Mouse (Mus musculus) forebrain, postnatal 0 days (tissue): Measurements from ENCODE around the gene Kcnab1. TPM values are rescaled to one million over a fixed set of nuclear protein-coding genes. Genes with fewer than 3 reads are reported as not detected.
A peak's percentile ranks its signal among the peaks of the same experiment; 100 is the strongest.

Experiments used
- ATAC-seq: fragments of 200-750 bp; cut with Nextera tagmentation; 2 replicates; pipeline ENCODE4 v1.8.0; 2017; ENCODE audit warnings: mild to moderate bottlenecking, moderate library complexity
- DNase-seq: peaks from one replicate; pipeline ENCODE4 v3.0.0-alpha.2; 2015
- H3K27ac ChIP-seq: fragments of 300-500 bp; sonication (generic); 2 replicates; pipeline ENCODE4 v1.5.1; 2014; ENCODE audit warnings: low read depth, mild to moderate bottlenecking, antibody characterized with exemption, low read length, moderate library complexity, mixed read lengths
- H3K27me3 ChIP-seq: fragments of 300-500 bp; sonication (generic); 2 replicates; pipeline ENCODE4 v1.6.1; 2014; ENCODE audit warnings: mild to moderate bottlenecking, low read length, mixed read lengths; ENCODE audit not compliant: insufficient read depth
- H3K36me3 ChIP-seq: fragments of 300-500 bp; sonication (generic); 2 replicates; pipeline ENCODE4 v1.6.1; 2014; ENCODE audit warnings: mild to moderate bottlenecking, moderate library complexity; ENCODE audit not compliant: insufficient read depth
- H3K4me1 ChIP-seq: fragments of 300-500 bp; sonication (generic); 2 replicates; pipeline ENCODE4 v1.6.1; 2014; ENCODE audit warnings: antibody characterized with exemption; ENCODE audit not compliant: insufficient read depth
- H3K4me2 ChIP-seq: fragments of 300-500 bp; sonication (generic); 2 replicates; pipeline ENCODE4 v1.6.1; 2014; ENCODE audit warnings: low read depth, mild to moderate bottlenecking, moderate library complexity
- H3K4me3 ChIP-seq: fragments of 300-500 bp; sonication (generic); 2 replicates; pipeline ENCODE4 v1.5.1; 2014; ENCODE audit warnings: low read depth, low read length, mixed read lengths
- H3K9ac ChIP-seq: fragments of 300-500 bp; sonication (generic); 2 replicates; pipeline ENCODE4 v1.6.1; 2014; ENCODE audit warnings: mild to moderate bottlenecking
- H3K9me3 ChIP-seq: fragments of 300-500 bp; sonication (generic); 2 replicates; pipeline ENCODE4 v1.6.1; 2016; ENCODE audit warnings: low read length
- CTCF ChIP-seq: sonication (generic); IDR thresholded peaks from 2 replicates; pipeline ENCODE4 v1.5.1; 2016; ENCODE audit warnings: antibody characterized with exemption, control low read depth, low read depth
- WGBS: fragments of 180-500 bp; shearing (Covaris S2); extraction: QIAGEN DNeasy Blood & Tissue Kit; methylation state at CpG from one replicate; pipeline ENCODE4 v1.1.7; 2014; 5-methylcytosine and 5-hydroxymethylcytosine counted together
- polyA plus RNA-seq: library from polyadenylated mRNA; unstranded; fragments of >200 nt; fragmentation: Nextera tagmentation; extraction: Ambion mirVana; gene quantifications from 2 replicates; pipeline ENCODE4 v1.2.1, GENCODE M21; 2015
- total RNA-seq: library from RNA; depleted of rRNA; stranded (reverse); fragments of >200 nt; gene quantifications from 2 replicates; pipeline ENCODE4 v1.2.3, GENCODE M21; 2014; rRNA removed

The Kcnab1 gene
- total RNA-seq (7.3 and 10.5 TPM in 2 replicates), polyA plus RNA-seq (9.6 and 10.9 TPM in 2 replicates)

DNA sequence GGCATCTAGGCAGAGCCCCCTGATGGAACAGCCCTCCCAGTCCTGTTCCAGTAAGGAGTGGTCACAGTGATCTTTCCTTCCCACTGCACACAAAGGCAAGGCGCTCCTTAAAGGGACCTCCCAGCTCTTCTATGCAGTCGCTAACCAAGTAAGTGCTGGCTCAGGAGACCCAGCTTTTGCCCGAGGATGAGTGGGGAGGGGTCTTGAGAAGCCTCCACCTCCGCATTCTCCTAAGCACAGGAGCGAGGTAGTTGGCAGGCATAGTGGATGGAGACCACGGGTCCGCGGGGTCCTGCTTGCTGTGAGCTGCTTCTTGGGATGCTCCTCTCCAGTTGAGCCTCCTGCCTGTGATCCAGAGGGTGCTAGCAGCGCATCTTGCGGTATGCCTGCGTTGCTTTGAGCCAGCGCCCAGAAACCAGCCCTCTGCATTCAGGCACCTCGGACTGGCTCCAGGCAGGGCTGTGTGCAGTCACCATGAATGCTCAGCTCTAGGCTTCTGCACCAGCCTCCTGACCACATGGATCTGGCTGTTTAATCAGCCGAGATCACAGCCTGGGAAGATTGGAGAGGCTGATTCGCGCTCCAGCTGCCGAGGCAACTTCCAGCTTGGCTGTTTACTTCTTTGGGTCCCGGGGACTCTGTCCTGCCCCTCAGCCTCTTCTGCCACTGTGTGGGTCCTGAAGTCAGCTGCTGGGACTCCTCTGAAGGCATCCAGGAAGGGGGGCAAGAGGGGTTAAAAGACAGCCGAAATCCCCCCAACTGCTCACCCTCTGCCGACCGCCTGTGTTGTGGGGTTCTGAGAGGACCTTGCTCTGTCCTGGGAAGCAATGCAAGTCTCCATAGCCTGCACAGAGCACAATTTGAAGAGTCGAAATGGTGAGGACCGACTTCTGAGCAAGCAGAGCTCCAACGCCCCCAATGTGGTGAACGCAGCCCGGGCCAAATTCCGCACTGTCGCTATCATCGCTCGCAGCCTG lies at the start of gene Kcnab1:
Gene Kcnab1 (plus strand): TSS at position 440 of the 977 bp plus-strand sequence.
- no peak for TF ChIP-seq CTCF
- DNase-seq (peak; percentile 61), ATAC-seq (peak; percentile 83)
- no peaks in the 10 kb centered on the region for H3K27me3 ChIP-seq
- H3K9ac ChIP-seq: peak within 1 kb of the TSS; percentile 62
- H3K36me3 ChIP-seq: no peaks in the 10 kb centered on the region
- H3K4me1 ChIP-seq: 0 out of 2 replicates have a peak, but pooled peaks cover 7% of the 10 kb centered on the region
- under 1% methylated on average over 30 of the region's 30 CpGs for WGBS
- H3K4me2 ChIP-seq: peak within 1 kb of the TSS; percentile 90
- no peaks in the 10 kb centered on the region for H3K9me3 ChIP-seq
- H3K4me3 ChIP-seq: peak within 1 kb of the TSS; percentile 54
- 0 out of 2 replicates have a peak within 1 kb of the TSS, but pooled peaks have one; percentile 1 for H3K27ac ChIP-seq

DNA sequence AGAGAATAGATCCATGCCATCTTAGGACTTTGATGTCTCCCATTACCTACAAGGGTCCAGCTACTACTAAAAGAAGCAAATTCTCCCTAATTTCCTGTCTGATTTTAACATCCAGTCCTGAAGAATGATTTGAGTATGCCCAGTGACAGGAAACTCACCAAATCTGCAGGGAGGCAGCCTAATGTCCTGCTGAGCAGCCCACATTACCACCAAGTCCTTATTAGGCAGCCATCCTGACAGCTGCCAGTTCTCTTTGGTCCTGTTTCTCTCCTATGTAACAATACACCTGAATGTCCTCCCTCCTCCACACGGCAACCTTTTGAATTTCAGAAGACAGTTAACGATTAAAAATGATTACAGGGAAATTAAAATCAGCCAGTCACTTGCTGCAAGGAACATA lies 20.9 kb upstream of the Kcnab1 start:
- H3K9ac ChIP-seq: no peak overlapping the region
- WGBS: 53% methylated on average over 2 of the region's 2 CpGs

DNA sequence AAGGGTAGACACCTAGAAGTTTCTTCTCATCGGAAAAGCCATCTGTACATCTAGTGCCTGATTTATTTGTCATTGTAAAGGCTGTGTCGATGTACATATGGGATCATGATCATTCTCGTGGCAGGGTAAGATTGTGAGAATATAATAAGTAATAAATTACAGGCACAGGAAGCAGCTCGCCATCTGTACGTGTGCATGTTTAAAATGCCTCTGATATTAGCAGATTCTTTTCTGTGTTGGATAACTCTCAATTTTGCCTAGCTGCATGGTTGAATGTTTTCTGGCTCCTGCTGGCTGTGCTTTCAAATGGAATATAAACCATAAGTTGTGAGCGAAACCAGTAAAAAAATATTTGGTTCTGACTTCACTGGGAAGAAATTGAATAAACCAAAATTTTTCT lies 5.1 kb upstream of the Kcnab1 start:
- DNase-seq: no peak
- 53% methylated on average over 6 of the region's 6 CpGs for WGBS

More for the DNA sequence above, 20.9 kb upstream of the Kcnab1 start:
- no peaks in the 10 kb centered on the region for H3K36me3 ChIP-seq
- no peak for TF ChIP-seq CTCF
- H3K4me2 ChIP-seq: no peak overlapping the region
- no peaks in the 10 kb centered on the region for H3K27me3 ChIP-seq
- no peaks in the 10 kb centered on the region for H3K9me3 ChIP-seq
- H3K4me3 ChIP-seq: no peak overlapping the region
- no peak overlapping the region for H3K27ac ChIP-seq
- ATAC-seq (no peak), DNase-seq (no peak)
- no peaks in the 10 kb centered on the region for H3K4me1 ChIP-seq

DNA sequence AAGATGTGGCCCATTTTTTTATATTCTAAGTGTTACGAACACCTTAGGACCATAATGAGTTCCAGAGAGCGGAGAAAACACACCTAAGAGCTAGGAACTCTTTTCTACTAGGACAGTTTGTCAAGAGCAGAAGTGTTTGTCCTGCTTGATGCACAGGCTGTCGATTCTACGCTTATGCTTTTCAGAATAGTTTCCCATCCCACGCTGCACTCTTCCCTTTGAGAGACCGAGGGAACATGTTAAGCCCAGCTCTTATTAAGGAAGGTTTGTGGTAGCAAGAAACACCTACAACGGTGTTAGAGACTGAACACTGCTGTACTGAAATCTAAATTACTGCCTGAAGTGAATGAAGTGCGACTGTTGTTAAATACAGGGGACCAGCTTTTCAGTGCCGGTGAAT lies 1.0 kb downstream of the Kcnab1 start:
- Histone ChIP-seq H3K4me2 (peak overlapping the region; percentile 90), H3K27ac (no peak overlapping the region), H3K36me3 (no peaks in the 10 kb centered on the region), H3K9me3 (no peaks in the 10 kb centered on the region), H3K27me3 (no peaks in the 10 kb centered on the region), H3K4me1 (0 out of 2 replicates have a peak, but pooled peaks cover 7% of the 10 kb centered on the region), H3K4me3 (peak overlapping the region; percentile 54), H3K9ac (no peak overlapping the region)
- 64% methylated on average over 9 of the region's 9 CpGs for WGBS
- DNase-seq: no peak
- ATAC-seq: no peak
- no peak for TF ChIP-seq CTCF

More for the DNA sequence above, 5.1 kb upstream of the Kcnab1 start:
- ATAC-seq: no peak
- Histone ChIP-seq H3K4me1 (0 out of 2 replicates have a peak, but pooled peaks cover 7% of the 10 kb centered on the region), H3K27ac (no peak overlapping the region), H3K27me3 (no peaks in the 10 kb centered on the region), H3K36me3 (no peaks in the 10 kb centered on the region), H3K9ac (no peak overlapping the region), H3K9me3 (no peaks in the 10 kb centered on the region), H3K4me2 (no peak overlapping the region), H3K4me3 (no peak overlapping the region)
- no peak for TF ChIP-seq CTCF

DNA sequence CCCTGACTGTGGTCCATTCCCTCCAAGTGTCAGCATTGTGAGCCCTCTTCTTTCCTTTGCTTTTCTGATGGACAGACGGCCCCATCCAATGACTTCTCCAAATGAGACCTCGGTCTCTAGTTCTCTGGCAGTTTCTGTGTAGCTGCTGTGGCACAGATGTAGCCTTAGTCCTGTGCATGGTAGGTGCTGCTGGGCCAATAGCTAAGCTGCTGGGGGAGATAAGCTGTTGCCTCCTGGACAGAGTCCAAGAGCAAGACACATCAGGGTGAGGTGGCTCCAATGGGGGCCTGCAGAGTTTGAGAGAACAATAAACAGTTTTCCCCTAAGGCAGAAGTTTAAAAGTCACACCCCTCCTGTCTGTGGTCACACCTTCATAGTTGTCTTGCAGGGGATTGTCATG lies 2.0 kb downstream of the Kcnab1 start:
- H3K27ac ChIP-seq: no peak overlapping the region
- DNase-seq (no peak), ATAC-seq (no peak)
- H3K4me3 ChIP-seq: no peak overlapping the region
- TF ChIP-seq CTCF: no peak
- no peaks in the 10 kb centered on the region for H3K9me3 ChIP-seq
- H3K4me1 ChIP-seq: 0 out of 2 replicates have a peak, but pooled peaks cover 7% of the 10 kb centered on the region
- no peaks in the 10 kb centered on the region for H3K27me3 ChIP-seq
- peak overlapping the region; percentile 90 for H3K4me2 ChIP-seq
- WGBS: 79% methylated on average over 2 of the region's 2 CpGs
- H3K36me3 ChIP-seq: no peaks in the 10 kb centered on the region
- no peak overlapping the region for H3K9ac ChIP-seq

DNA sequence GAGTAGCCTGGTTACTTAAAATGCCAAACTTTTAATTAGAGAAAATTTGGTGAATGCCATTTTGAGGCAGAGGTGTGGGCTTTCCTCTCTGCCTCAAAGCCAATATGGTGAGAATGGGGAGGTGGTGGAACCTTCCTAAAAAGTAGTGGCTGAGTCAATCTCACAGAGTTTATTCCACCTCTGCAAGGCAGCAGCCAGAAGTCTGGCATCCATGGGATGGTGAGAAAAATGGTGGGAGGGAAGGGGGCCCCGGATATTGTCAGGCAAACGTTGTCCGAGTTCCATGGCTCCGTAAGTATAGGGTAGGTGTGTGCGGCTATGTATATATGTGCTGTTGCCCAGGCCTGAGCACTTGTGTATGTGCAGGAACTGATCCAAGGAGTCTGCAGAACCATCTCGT lies 6.0 kb downstream of the Kcnab1 start:
- Histone ChIP-seq H3K4me3 (no peak overlapping the region), H3K4me1 (no peaks in the 10 kb centered on the region), H3K36me3 (no peaks in the 10 kb centered on the region), H3K9me3 (no peaks in the 10 kb centered on the region), H3K27me3 (no peaks in the 10 kb centered on the region), H3K9ac (no peak overlapping the region), H3K4me2 (no peak overlapping the region), H3K27ac (no peak overlapping the region)
- DNase-seq: no peak
- no peak for TF ChIP-seq CTCF
- no peak for ATAC-seq
- WGBS: 93% methylated on average over 6 of the region's 6 CpGs

DNA sequence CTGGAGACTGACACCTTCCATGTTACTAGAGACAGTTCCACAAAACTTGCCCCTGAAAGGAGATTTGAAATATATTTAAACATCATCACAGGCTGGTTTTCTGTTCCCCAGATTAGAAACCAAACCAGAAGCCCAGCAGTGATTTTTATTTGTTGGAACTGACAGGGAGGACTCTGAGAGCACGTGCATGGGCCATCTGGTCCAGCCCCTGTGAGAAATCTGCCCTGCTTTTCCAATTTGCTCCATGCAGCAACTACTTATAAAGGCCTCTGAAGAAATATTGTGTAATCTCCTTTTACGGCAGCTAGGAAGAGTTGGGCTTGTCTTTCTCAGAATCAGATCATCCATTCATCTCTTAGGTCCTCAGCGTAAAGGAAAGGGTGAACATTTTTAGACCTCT lies 7.8 kb downstream of the Kcnab1 start:
- Histone ChIP-seq H3K9me3 (no peaks in the 10 kb centered on the region), H3K4me3 (no peak overlapping the region), H3K9ac (no peak overlapping the region), H3K36me3 (no peaks in the 10 kb centered on the region), H3K4me2 (no peak overlapping the region), H3K4me1 (no peaks in the 10 kb centered on the region), H3K27ac (no peak overlapping the region), H3K27me3 (no peaks in the 10 kb centered on the region)
- no peak for TF ChIP-seq CTCF
- ATAC-seq (0 out of 2 replicates have a peak, but pooled peaks have one; percentile 45), DNase-seq (peak; percentile 24)
- WGBS: 71% methylated on average over 3 of the region's 3 CpGs
